Mouse (Mus musculus) embryonic fibroblast, embryonic 13.5 days (primary cell): Measurements from ENCODE around the gene Gab2.

ENCODE experiments used
- CTCF ChIP-seq: IDR thresholded peaks from 2 replicates; pipeline ENCODE4 v1.5.1; 2011; ENCODE audit warnings: mild to moderate bottlenecking, control low read depth, low read length, moderate library complexity, borderline replicate concordance; ENCODE audit not compliant: insufficient read depth
- POLR2A ChIP-seq: IDR thresholded peaks from 2 replicates; pipeline ENCODE4 v1.6.1; 2011; ENCODE audit warnings: low read depth, mild to moderate bottlenecking, control low read depth, low read length, moderate library complexity

- TF ChIP-seq POLR2A (no peak), CTCF (no peak)
Observed at GRCm38 (mm10) chr7:97342961-97343360, 261.6 kb downstream of the Gab2 start.
